Mouse (Mus musculus) stomach, embryonic 16.5 days (tissue): ENCODE measurements around the gene Zfp580. TPM values are rescaled to one million over a fixed set of nuclear protein-coding genes. Genes with fewer than 3 reads are reported as not detected.
"Not testable (repeated sequence)": the region's sequence is repeated elsewhere in the genome, so short reads cannot be mapped to it uniquely, and the experiment has no call there.

Experiments
- ATAC-seq: fragments of 200-750 bp; cut with Nextera tagmentation; 2 replicates; pipeline ENCODE4 v1.8.0; 2017; ENCODE audit warnings: moderate number of reproducible peaks, moderate TSS enrichment; ENCODE audit not compliant: insufficient read depth, low FRiP score
- H3K27ac ChIP-seq: fragments of 300-500 bp; sonication (generic); 2 replicates; pipeline ENCODE4 v1.5.1; 2014; ENCODE audit warnings: low read length
- H3K27me3 ChIP-seq: fragments of 300-500 bp; sonication (generic); 2 replicates; pipeline ENCODE4 v1.6.1; 2014; ENCODE audit warnings: low read length, control low read depth, mixed read lengths; ENCODE audit not compliant: control insufficient read depth, insufficient read depth
- H3K36me3 ChIP-seq: fragments of 300-500 bp; sonication (generic); 2 replicates; pipeline ENCODE4 v1.6.1; 2014; ENCODE audit warnings: low read length; ENCODE audit not compliant: control insufficient read depth, insufficient read depth
- H3K4me1 ChIP-seq: fragments of 300-500 bp; sonication (generic); 2 replicates; pipeline ENCODE4 v1.6.1; 2014; ENCODE audit warnings: low read length, control low read depth, mixed read lengths; ENCODE audit not compliant: control insufficient read depth, insufficient read depth
- H3K4me2 ChIP-seq: fragments of 300-500 bp; sonication (generic); 2 replicates; pipeline ENCODE4 v1.6.1; 2014; ENCODE audit warnings: low read depth, low read length, mixed read lengths
- H3K4me3 ChIP-seq: fragments of 300-500 bp; sonication (generic); replicated peaks from 2 replicates; pipeline ENCODE4 v1.5.1; 2014; ENCODE audit warnings: mild to moderate bottlenecking, low read length
- H3K9ac ChIP-seq: fragments of 300-500 bp; sonication (generic); 2 replicates; pipeline ENCODE4 v1.6.1; 2014; ENCODE audit warnings: low read length
- H3K9me3 ChIP-seq: fragments of 300-500 bp; sonication (generic); replicated peaks from 2 replicates; pipeline ENCODE4 v1.6.1; 2016; ENCODE audit warnings: low read length, control low read depth; ENCODE audit not compliant: control insufficient read depth
- WGBS: fragments of 180-500 bp; shearing (Covaris S2); extraction: QIAGEN DNeasy Blood & Tissue Kit; methylation state at CpG from one replicate; pipeline ENCODE4 v1.1.7; 2014; 5-methylcytosine and 5-hydroxymethylcytosine counted together
- polyA plus RNA-seq: library from polyadenylated mRNA; unstranded; fragments of >200 nt; fragmentation: Nextera tagmentation; extraction: Ambion mirVana; gene quantifications from 2 replicates; pipeline ENCODE4 v1.2.1, GENCODE M21; 2015

Gene Zfp580
- polyA plus RNA-seq, 1 experiment from 2014 or later, result 19.2 TPM

DNA sequence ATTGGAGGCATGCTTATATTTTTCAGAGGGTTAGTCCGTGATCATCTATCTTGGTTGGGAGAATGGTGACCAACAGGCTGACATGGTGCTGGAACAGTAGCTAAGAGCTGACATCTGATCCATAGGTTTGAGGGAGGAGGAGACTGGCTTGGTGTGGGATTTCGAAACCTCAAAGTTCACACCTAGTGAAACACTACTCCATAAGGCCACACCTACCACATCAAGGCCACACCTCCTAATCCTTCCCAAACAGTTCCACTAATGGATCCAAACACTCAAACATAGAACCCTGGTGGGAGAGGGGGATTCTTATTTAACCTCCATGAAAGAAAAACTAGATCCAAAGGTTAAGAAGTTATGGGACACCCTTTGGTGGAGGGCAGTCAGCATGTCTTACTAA lies 34.4 kb upstream of the Zfp580 start:
- Histone ChIP-seq H3K27ac (no peak overlapping the region), H3K36me3 (peaks cover 7% of the 10 kb centered on the region), H3K9me3 (no peaks in the 10 kb centered on the region), H3K4me2 (no peak overlapping the region), H3K4me3 (no peak overlapping the region), H3K27me3 (no peaks in the 10 kb centered on the region), H3K9ac (no peak overlapping the region), H3K4me1 (peaks cover 20% of the 10 kb centered on the region)
- no peak for ATAC-seq
- 100% methylated on average over 2 of the region's 2 CpGs for WGBS

- no peak for ATAC-seq
- Histone ChIP-seq H3K4me1 (peaks cover 20% of the 10 kb centered on the region), H3K4me3 (no peak overlapping the region), H3K9ac (no peak overlapping the region), H3K27ac (no peak overlapping the region), H3K36me3 (peaks cover 6% of the 10 kb centered on the region), H3K4me2 (no peak overlapping the region), H3K27me3 (no peaks in the 10 kb centered on the region), H3K9me3 (no peaks in the 10 kb centered on the region)
- 88% methylated on average over 16 of the region's 16 CpGs for WGBS
These were observed 34.0 kb upstream of the Zfp580 start for GRCm38 (mm10) chr7:5017352-5017751.

DNA sequence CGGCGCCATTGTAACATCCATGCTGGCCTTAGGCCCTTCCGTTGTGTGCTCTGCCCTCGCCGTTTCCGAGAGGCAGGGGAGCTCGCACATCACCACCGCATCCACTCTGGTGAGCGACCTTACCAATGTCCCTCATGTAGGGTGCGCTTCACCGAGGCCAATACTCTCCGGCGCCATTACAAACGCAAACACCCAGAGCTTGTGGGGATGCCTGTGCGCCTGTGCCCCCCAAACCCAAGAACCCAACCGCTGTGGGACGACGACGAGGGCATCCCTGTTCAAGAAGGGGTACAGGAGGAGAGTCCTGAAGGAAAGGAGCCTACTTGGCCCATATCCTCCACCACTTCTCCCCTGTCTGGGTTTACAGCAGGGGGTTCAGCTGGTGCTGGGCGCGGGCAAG lies 33.4 kb upstream of the Zfp580 start:
- Histone ChIP-seq H3K27ac (no peak overlapping the region), H3K36me3 (peaks cover 6% of the 10 kb centered on the region; the same call in 1 of the 2 replicates), H3K27me3 (no peaks in the 10 kb centered on the region), H3K9me3 (no peaks in the 10 kb centered on the region), H3K4me2 (no peak overlapping the region), H3K4me1 (peaks cover 20% of the 10 kb centered on the region), H3K4me3 (no peak overlapping the region), H3K9ac (no peak overlapping the region)
- ATAC-seq, result no peak
- WGBS, result 97% methylated on average over 21 of the region's 21 CpGs

GRCm38 (mm10) chr7:5019576-5019975 lies 31.8 kb upstream of the Zfp580 start:
- Histone ChIP-seq H3K9ac (peak overlapping the region; percentile 97), H3K27ac (peak overlapping the region; percentile 91), H3K4me2 (peak overlapping the region; percentile 85), H3K4me3 (peak overlapping the region; percentile 84), H3K4me1 (peaks cover 20% of the 10 kb centered on the region)
- H3K36me3 ChIP-seq, ATAC-seq, H3K9me3 ChIP-seq, H3K27me3 ChIP-seq: not testable (repeated sequence)
- 32% methylated on average over 8 of the region's 8 CpGs for WGBS

GRCm38 (mm10) chr7:5020000-5020681 lies 31.2 kb upstream of the Zfp580 start, which contains the start of the genes Zfp865 and Ccdc106:
Zfp865 (plus strand) TSS chr7:5020376.
Ccdc106 (plus strand) TSS chr7:5020553.
- Histone ChIP-seq H3K9ac (peak within 1 kb of the TSS; percentile 97), H3K36me3 (peaks cover 6% of the 10 kb centered on the region; the same call in 1 of the 2 replicates), H3K4me1 (peaks cover 20% of the 10 kb centered on the region), H3K4me3 (peak within 1 kb of the TSS; percentile 84), H3K27ac (peak within 1 kb of the TSS; percentile 91), H3K9me3 (no peaks in the 10 kb centered on the region), H3K4me2 (peak within 1 kb of the TSS; percentile 85), H3K27me3 (no peaks in the 10 kb centered on the region)
- WGBS, result under 1% methylated on average over 49 of the region's 49 CpGs
- peak; percentile 91 for ATAC-seq

DNA sequence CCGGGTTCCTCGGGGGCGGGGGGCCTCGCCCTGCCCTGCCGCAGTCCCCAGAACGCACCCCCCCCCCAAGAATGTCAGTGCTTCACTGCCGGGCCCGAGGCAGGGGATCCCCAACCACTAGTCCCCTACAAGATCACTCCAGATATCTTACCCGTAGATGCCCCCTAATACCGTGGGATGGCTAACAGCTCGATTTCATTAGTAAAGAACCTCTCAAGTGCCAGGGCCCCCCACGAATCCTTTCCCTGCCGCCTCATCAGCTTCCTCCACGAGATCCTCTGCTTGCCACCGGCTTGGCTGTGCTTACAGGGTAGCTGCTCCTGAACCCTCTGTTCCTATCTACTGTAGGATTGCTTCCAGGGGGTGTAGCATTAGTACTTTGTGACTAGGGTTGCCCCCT lies 30.7 kb upstream of the Zfp580 start:
- no peak for ATAC-seq
- peak overlapping the region; percentile 84 for H3K4me3 ChIP-seq
- no peaks in the 10 kb centered on the region for H3K9me3 ChIP-seq
- H3K4me1 ChIP-seq, result peaks cover 20% of the 10 kb centered on the region
- 0% methylated on average over 15 of the region's 15 CpGs for WGBS
- no peaks in the 10 kb centered on the region for H3K27me3 ChIP-seq
- H3K27ac ChIP-seq, result peak overlapping the region; percentile 91
- peak overlapping the region; percentile 85 for H3K4me2 ChIP-seq
- H3K36me3 ChIP-seq, result peaks cover 6% of the 10 kb centered on the region; the same call in 1 of the 2 replicates
- H3K9ac ChIP-seq, result peak overlapping the region; percentile 97

DNA sequence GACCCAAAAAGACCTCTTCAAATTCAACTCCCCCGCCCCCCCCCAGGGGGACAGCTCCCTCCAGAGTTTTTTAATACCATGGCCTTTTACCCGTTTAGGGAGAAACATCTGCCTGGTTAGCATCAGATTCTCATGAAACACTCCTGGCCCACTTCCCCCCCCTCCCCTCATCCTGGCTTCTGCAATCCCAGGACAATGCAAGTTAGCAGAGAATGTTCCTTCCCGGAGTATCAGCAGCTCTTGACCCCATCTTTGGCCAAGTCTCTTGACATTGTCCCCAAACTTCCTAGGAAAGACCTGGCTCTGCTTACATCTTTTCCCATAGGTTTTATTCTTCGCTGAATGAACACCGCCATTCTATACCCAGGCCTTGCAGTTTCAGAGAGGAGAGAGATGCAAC lies 30.1 kb upstream of the Zfp580 start:
- peaks cover 6% of the 10 kb centered on the region; the same call in 1 of the 2 replicates for H3K36me3 ChIP-seq
- ATAC-seq, result no peak
- no peaks in the 10 kb centered on the region for H3K27me3 ChIP-seq
- WGBS, result 43% methylated on average over 5 of the region's 5 CpGs
- H3K4me1 ChIP-seq, result peaks cover 15% of the 10 kb centered on the region
- H3K4me3 ChIP-seq, result peak overlapping the region; percentile 84
- H3K9me3 ChIP-seq, result no peaks in the 10 kb centered on the region
- H3K4me2 ChIP-seq, result peak overlapping the region; percentile 85
- peak overlapping the region; percentile 91 for H3K27ac ChIP-seq
- H3K9ac ChIP-seq, result peak overlapping the region; percentile 97

DNA sequence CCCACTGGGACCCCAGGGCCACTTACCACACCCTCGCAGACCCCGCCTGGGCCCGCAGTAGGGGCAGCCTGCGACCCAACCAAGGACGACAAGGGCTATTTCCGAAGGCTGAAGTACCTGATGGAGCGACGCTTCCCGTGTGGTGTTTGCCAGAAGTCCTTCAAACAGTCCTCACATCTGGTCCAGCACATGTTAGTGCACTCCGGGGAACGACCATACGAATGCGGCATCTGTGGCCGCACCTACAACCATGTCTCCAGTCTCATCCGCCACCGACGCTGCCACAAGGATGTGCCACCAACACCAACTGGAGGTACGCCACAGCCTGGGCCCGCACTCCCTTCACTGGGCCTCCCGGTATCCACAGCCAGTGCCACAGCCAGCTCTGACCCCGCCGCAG lies 21.8 kb upstream of the Zfp580 start:
- no peak overlapping the region for H3K4me3 ChIP-seq
- no peaks in the 10 kb centered on the region for H3K4me1 ChIP-seq
- no peaks in the 10 kb centered on the region for H3K27me3 ChIP-seq
- 95% methylated on average over 22 of the region's 22 CpGs for WGBS
- H3K4me2 ChIP-seq, result no peak overlapping the region
- H3K9me3 ChIP-seq, result peaks cover 38% of the 10 kb centered on the region
- ATAC-seq, result no peak
- H3K27ac ChIP-seq, result no peak overlapping the region
- peaks cover 69% of the 10 kb centered on the region for H3K36me3 ChIP-seq
- no peak overlapping the region for H3K9ac ChIP-seq

- ATAC-seq, result no peak
- no peak overlapping the region for H3K4me3 ChIP-seq
- H3K36me3 ChIP-seq, result peaks cover 73% of the 10 kb centered on the region
- H3K4me2 ChIP-seq, result no peak overlapping the region
- 93% methylated on average over 21 of the region's 21 CpGs for WGBS
- peaks cover 38% of the 10 kb centered on the region for H3K9me3 ChIP-seq
- no peak overlapping the region for H3K9ac ChIP-seq
- no peaks in the 10 kb centered on the region for H3K4me1 ChIP-seq
- no peaks in the 10 kb centered on the region for H3K27me3 ChIP-seq
- no peak overlapping the region for H3K27ac ChIP-seq
These were observed 21.4 kb upstream of the Zfp580 start for GRCm38 (mm10) chr7:5029946-5030345.
